Mouse (Mus musculus) midbrain, embryonic 11.5 days (tissue): ENCODE measurements around the gene Chadl. TPM values are rescaled to one million over a fixed set of nuclear protein-coding genes. Genes with fewer than 3 reads are reported as not detected.
"Not testable (repeated sequence)": the region's sequence is repeated elsewhere in the genome, so short reads cannot be mapped to it uniquely, and the experiment has no call there.

Experiments used
- ATAC-seq: fragments of 200-750 bp; cut with Nextera tagmentation; 2 replicates; pipeline ENCODE4 v1.8.0; 2017; ENCODE audit warnings: moderate TSS enrichment, moderate library complexity; ENCODE audit not compliant: low FRiP score
- DNase-seq: peaks from one replicate; pipeline ENCODE4 v3.0.0; 2015; ENCODE audit warnings: low spot score; ENCODE audit errors: missing footprints
- H3K27ac ChIP-seq: fragments of 300-500 bp; sonication (generic); 2 replicates; pipeline ENCODE4 v1.5.1; 2014; ENCODE audit warnings: low read depth, low read length
- H3K27me3 ChIP-seq: fragments of 300-500 bp; sonication (generic); 2 replicates; pipeline ENCODE4 v1.6.1; 2014; ENCODE audit warnings: mild to moderate bottlenecking, low read length, moderate library complexity, mixed read lengths; ENCODE audit not compliant: control insufficient read depth, insufficient read depth
- H3K36me3 ChIP-seq: fragments of 300-500 bp; sonication (generic); 2 replicates; pipeline ENCODE4 v1.6.1; 2014; ENCODE audit warnings: mild to moderate bottlenecking, low read length, moderate library complexity, mixed read lengths; ENCODE audit not compliant: control insufficient read depth, insufficient read depth
- H3K4me1 ChIP-seq: fragments of 300-500 bp; sonication (generic); 2 replicates; pipeline ENCODE4 v1.6.1; 2014; ENCODE audit warnings: low read length; ENCODE audit not compliant: control insufficient read depth, insufficient read depth
- H3K4me2 ChIP-seq: fragments of 300-500 bp; sonication (generic); 2 replicates; pipeline ENCODE4 v1.6.1; 2014; ENCODE audit warnings: mild to moderate bottlenecking, moderate library complexity
- H3K4me3 ChIP-seq: fragments of 300-500 bp; sonication (generic); 2 replicates; pipeline ENCODE4 v1.5.1; 2014; ENCODE audit warnings: low read depth, low read length
- H3K9ac ChIP-seq: fragments of 300-500 bp; sonication (generic); 2 replicates; pipeline ENCODE4 v1.6.1; 2014; ENCODE audit warnings: low read length
- H3K9me3 ChIP-seq: fragments of 300-500 bp; sonication (generic); 2 replicates; pipeline ENCODE4 v1.6.1; 2016; ENCODE audit warnings: low read length; ENCODE audit not compliant: control insufficient read depth
- WGBS: fragments of 180-500 bp; shearing (Covaris S2); extraction: QIAGEN DNeasy Blood & Tissue Kit; methylation state at CpG from one replicate; pipeline ENCODE4 v1.1.7; 2014; 5-methylcytosine and 5-hydroxymethylcytosine counted together
- polyA plus RNA-seq: library from polyadenylated mRNA; unstranded; fragments of >200 nt; fragmentation: Nextera tagmentation; extraction: Ambion mirVana; gene quantifications from 2 replicates; pipeline ENCODE4 v1.2.1, GENCODE M21; 2014

The Chadl gene
- polyA plus RNA-seq = 2.5 and 2.8 TPM in 2 replicates

DNA sequence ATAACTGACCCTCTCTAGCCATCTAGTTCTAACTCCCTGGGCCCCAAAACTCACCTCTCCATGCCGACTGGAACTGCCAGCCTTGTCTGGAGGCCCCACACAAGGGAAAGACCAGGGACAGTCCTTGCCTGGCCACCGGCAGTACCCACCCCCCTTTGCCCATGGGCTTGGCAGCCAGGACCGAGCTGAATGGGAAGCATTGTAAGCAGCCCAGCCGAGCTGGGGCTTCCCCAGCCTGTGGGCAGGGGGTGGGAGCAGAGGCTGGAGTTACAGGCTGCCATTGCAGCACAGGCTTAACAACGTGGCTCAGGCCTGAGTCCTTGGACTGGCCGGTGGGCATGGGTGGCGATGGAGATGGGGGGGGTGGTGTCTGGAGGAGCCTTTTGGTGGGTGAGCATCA lies at the start of gene Chadl:
Chadl (minus strand) TSS at position 113 of the 400 bp plus-strand sequence.
- H3K9me3 ChIP-seq = no peaks in the 10 kb centered on the region
- H3K27me3 ChIP-seq = peaks cover 29% of the 10 kb centered on the region
- no peak for ATAC-seq
- no peak within 1 kb of the TSS for H3K4me2 ChIP-seq
- no peaks in the 10 kb centered on the region for H3K36me3 ChIP-seq
- H3K27ac ChIP-seq = no peak within 1 kb of the TSS
- peaks cover 11% of the 10 kb centered on the region for H3K4me1 ChIP-seq
- H3K9ac ChIP-seq = no peak within 1 kb of the TSS
- DNase-seq = no peak
- H3K4me3 ChIP-seq = no peak within 1 kb of the TSS
- 72% methylated on average over 7 of the region's 7 CpGs for WGBS

DNA sequence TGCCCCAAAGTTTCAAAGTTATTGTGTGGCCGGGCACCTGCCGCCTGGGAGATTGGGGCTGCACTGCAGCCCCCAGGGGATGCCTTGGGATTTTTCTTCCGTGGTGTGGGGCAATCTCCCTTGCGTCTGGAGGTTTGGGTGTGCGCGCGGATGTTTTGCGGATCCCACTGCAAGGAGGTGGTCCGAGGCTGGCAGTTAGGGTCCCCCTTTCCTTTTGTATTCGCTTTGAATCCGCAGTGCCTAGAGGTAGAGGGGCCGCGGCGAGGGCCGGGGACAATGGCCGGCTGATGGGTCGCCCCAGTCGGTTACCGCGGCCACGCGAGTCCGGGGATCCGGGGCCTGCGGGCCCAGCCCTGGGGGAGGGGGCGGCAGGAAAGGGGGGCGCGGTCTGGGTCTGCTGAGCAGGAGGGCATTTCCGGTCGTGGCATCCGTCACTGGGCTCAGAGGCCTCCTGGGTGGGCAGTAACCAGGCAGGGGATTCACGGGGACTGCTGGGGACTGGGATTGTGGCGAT lies 48.6 kb upstream of the Chadl start:
- WGBS = 1% methylated on average over 33 of the region's 33 CpGs
- H3K27me3 ChIP-seq = no peaks in the 10 kb centered on the region
- ATAC-seq = peak; percentile 91

DNA sequence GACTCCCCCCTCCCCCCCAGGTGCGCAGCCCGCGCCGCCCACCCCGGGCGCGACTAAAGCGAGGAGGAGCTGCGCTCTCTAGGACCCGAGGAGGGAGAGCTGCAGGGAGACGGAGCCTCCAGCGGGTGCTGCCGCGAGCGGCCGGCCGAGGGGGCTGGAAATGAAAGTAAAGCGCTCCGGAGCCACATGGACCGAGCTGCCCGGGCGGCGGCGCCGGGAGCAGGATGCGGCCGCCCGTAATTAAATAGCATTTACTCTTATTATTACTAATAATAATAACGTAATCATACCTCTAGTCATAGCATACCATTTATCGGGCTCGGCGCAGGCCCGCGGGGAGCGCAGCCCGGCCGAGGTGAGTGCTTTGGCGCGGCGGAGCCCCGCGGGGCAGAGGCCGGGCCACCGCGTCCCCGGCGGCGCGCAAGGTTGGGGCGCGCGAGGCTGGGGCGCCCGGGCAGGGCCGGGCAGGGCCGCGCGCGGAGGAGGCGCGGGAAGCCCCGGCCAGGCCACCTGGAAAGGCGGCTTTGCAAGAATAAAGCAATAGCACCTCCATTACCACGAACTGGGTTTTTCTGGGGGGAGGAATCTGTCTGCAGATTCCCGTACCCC lies 48.0 kb upstream of the Chadl start, which contains the start of the genes Zc3h7b and Rangap1:
Zc3h7b (plus strand) TSS at position 66 of the 609 bp plus-strand sequence.
Rangap1 (minus strand) TSS at position 539 of the 609 bp plus-strand sequence.
- WGBS = under 1% methylated on average over 63 of the region's 65 CpGs
- H3K4me2 ChIP-seq = peak within 1 kb of the TSS; percentile 85
- peaks cover 12% of the 10 kb centered on the region for H3K4me1 ChIP-seq
- DNase-seq (peak; percentile 96), ATAC-seq (peak; percentile 80)
- no peaks in the 10 kb centered on the region for H3K9me3 ChIP-seq
- H3K27me3 ChIP-seq = no peaks in the 10 kb centered on the region
- H3K4me3 ChIP-seq = peak within 1 kb of the TSS; percentile 91
- peak within 1 kb of the TSS; percentile 88 for H3K27ac ChIP-seq
- H3K9ac ChIP-seq = peak within 1 kb of the TSS; percentile 99
- no peaks in the 10 kb centered on the region for H3K36me3 ChIP-seq

More for the DNA sequence above, 48.6 kb upstream of the Chadl start:
- H3K4me1 ChIP-seq = peaks cover 12% of the 10 kb centered on the region
- peak overlapping the region; percentile 99 for H3K9ac ChIP-seq
- peak overlapping the region; percentile 85 for H3K4me2 ChIP-seq
- DNase-seq = peak; percentile 98
- no peaks in the 10 kb centered on the region for H3K9me3 ChIP-seq
- peak overlapping the region; percentile 88 for H3K27ac ChIP-seq
- no peaks in the 10 kb centered on the region for H3K36me3 ChIP-seq
- peak overlapping the region; percentile 91 for H3K4me3 ChIP-seq

DNA sequence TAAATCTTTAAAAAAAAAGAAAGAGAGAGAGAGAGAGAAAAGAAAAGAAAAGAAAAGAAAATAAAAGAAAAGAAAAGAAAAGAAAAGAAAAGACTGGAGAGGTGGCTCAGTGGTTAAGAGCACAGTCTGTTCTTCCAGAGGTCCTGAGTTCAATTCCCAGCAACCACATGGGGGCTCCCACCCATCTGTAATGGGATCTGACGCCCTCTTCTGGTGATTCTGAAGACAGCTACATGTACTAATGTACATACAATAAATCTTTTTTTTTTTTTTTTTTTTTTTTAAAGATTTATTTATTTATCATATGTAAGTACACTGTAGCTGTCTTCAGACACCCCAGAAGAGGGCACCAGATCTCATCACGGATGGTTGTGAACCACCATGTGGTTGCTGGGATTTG lies 45.3 kb upstream of the Chadl start:
- H3K9ac ChIP-seq, H3K27ac ChIP-seq, H3K9me3 ChIP-seq, H3K27me3 ChIP-seq, DNase-seq, H3K4me2 ChIP-seq, H3K36me3 ChIP-seq, H3K4me3 ChIP-seq, ATAC-seq: not testable (repeated sequence)
- H3K4me1 ChIP-seq = peaks cover 12% of the 10 kb centered on the region; the same call in 1 of the 2 replicates
- 46% methylated on average over 2 of the region's 2 CpGs for WGBS

DNA sequence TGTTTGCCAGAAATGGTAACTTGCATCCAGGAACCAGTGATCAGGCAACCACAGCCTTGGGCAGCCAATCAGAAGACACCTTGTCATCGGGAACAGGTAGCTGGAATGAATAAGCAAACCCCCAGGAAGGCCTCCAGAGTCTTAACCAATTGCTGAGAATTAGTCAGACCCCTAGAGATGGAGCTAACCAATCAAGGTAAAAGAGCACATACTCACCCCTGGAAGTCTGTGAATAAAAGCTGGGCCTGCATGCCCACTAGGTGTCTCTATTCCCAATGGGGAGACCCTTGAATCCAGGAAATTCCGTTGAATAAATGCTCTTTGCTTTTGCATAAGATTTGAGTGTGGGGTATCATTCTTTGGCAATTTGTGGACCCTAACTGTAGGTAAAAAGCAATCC lies 42.8 kb upstream of the Chadl start:
- no peak overlapping the region for H3K4me2 ChIP-seq
- no peak overlapping the region for H3K9ac ChIP-seq
- ATAC-seq = no peak
- WGBS = 23% methylated on average over 2 of the region's 2 CpGs
- DNase-seq = no peak
- no peaks in the 10 kb centered on the region for H3K9me3 ChIP-seq
- H3K4me1 ChIP-seq = peaks cover 3% of the 10 kb centered on the region; the same call in 1 of the 2 replicates
- H3K36me3 ChIP-seq = no peaks in the 10 kb centered on the region
- H3K27me3 ChIP-seq = no peaks in the 10 kb centered on the region
- no peak overlapping the region for H3K27ac ChIP-seq
- H3K4me3 ChIP-seq = no peak overlapping the region

DNA sequence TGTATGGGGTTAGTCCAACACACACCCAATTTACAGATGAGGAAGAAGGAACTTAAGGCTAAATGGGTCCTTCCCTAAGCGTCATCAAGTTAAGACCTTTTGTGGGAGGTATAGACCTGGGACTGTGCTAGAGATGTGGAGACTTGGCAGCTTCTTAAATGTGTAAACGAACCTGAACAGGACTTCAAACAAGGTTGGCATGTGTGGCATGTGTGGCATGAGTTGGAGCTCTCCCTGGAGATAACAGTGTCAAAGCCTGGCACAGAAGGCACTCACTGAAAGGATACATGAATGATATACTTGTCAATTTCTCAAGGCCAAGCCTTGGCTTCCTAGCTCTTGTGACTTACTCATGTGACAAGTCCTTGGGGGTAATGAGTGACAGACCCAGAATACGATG lies 42.2 kb upstream of the Chadl start:
- Histone ChIP-seq H3K27ac (no peak overlapping the region), H3K4me1 (peaks cover 1% of the 10 kb centered on the region; the same call in 1 of the 2 replicates), H3K9ac (no peak overlapping the region), H3K4me3 (no peak overlapping the region), H3K4me2 (no peak overlapping the region), H3K36me3 (no peaks in the 10 kb centered on the region), H3K9me3 (no peaks in the 10 kb centered on the region), H3K27me3 (no peaks in the 10 kb centered on the region)
- no peak for ATAC-seq
- 85% methylated on average over 3 of the region's 3 CpGs for WGBS
- DNase-seq = no peak

DNA sequence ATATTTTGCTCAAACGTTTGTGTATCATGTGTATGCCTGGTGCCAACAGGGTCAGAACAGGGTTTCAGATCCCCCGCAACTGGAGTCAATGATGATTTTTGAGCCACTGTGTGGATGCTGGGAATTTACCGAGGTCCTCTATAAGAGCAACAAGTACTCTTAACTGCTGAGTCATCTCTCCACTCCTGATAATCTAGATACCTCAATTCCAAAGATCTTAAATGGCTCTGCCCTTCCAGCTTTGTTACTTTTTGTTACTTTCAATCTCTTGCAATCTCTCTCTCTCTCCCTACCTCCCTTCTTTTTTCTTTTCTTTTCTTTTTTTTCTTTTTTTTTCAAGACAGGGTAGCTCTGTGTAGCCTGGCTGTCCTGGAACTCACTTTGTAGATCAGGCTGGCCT lies 38.0 kb upstream of the Chadl start:
- no peaks in the 10 kb centered on the region for H3K9me3 ChIP-seq
- no peak for ATAC-seq
- H3K9ac ChIP-seq = no peak overlapping the region

DNA sequence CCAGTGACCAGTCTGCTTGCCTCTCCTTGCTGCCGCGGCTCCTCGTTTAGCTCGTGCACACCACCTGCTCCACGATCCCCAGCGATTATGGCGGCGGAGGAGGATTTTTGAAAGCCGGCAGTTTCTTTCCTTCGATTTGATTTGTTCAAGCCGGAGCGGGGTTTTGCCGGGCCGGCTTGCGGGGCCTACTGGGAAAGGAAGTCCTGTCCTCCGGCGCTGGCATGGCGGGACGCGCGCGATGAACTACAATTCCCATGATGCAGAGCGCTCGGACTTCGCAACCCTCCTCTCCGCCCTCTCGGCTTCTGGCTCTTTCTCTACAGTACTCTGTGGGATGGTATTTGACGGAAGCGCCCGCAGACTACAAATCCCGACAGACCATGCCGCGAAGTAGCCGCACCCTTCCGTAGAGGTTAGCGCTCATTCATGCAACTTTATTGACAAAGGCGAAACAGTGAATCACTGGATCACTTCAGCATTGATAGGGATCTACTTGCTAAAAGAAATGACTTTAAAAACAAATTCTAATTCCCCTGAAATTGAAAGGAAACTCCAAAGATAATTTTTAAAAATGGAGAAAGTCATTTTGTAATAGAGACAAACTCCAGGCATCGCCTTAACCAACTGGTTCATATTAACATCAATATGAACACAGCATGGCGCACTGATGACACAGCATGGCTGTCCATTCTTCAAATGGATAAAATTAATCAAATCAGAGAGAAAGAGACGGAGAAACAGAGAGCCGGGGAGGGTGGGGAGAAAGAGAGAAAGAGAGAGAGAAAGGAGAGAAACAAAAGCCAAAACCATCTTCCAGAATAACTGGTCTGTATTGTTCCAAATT lies 32.9 kb upstream of the Chadl start:
- peak overlapping the region; percentile 95 for H3K9ac ChIP-seq
- no peaks in the 10 kb centered on the region for H3K9me3 ChIP-seq
- H3K27ac ChIP-seq = peak overlapping the region; percentile 51
- peaks cover 13% of the 10 kb centered on the region for H3K4me1 ChIP-seq
- H3K4me3 ChIP-seq = peak overlapping the region; percentile 100
- peak; percentile 100 for DNase-seq
- peak; percentile 98 for ATAC-seq
- peak overlapping the region; percentile 88 for H3K4me2 ChIP-seq
- 4% methylated on average over 41 of the region's 41 CpGs for WGBS
- no peaks in the 10 kb centered on the region for H3K27me3 ChIP-seq
- H3K36me3 ChIP-seq = 0 out of 2 replicates have a peak, but pooled peaks cover 2% of the 10 kb centered on the region

More for the DNA sequence above, 38.0 kb upstream of the Chadl start:
- Histone ChIP-seq H3K36me3 (no peaks in the 10 kb centered on the region), H3K27me3 (no peaks in the 10 kb centered on the region), H3K4me3 (no peak overlapping the region), H3K4me2 (no peak overlapping the region), H3K4me1 (no peaks in the 10 kb centered on the region), H3K27ac (no peak overlapping the region)
- no peak for DNase-seq
- 59% methylated on average over 3 of the region's 3 CpGs for WGBS
